Mouse (Mus musculus) liver, adult 2 months (tissue): ENCODE results near the gene Coq10a.

ENCODE experiments used
- CTCF ChIP-seq: fragments of 200-500 bp; IDR thresholded peaks from 2 replicates; pipeline ENCODE4 v1.5.1; 2011; ENCODE audit warnings: low read depth, low read length, control low read depth
- POLR2A ChIP-seq: fragments of 200-500 bp; IDR thresholded peaks from 2 replicates; pipeline ENCODE4 v1.6.1; 2011; ENCODE audit warnings: low read length, control low read depth; ENCODE audit not compliant: insufficient read depth; ENCODE audit errors: extremely low read depth

GRCm38 (mm10) chr10:128340257-128340656 lies 28.5 kb downstream of the Coq10a start:
- no peak; the same call in 1 of the 2 replicates for TF ChIP-seq CTCF
- no peak for TF ChIP-seq POLR2A
